Mouse (Mus musculus) neural tube, embryonic 10.5 days (tissue): Measurements from ENCODE around the gene Tecr.

ENCODE experiments used
- DNase-seq: peaks from one replicate; pipeline ENCODE4 v3.0.0-alpha.2; 2017; ENCODE audit warnings: low spot score; ENCODE audit errors: extremely low spot score

Gene Tecr

DNA sequence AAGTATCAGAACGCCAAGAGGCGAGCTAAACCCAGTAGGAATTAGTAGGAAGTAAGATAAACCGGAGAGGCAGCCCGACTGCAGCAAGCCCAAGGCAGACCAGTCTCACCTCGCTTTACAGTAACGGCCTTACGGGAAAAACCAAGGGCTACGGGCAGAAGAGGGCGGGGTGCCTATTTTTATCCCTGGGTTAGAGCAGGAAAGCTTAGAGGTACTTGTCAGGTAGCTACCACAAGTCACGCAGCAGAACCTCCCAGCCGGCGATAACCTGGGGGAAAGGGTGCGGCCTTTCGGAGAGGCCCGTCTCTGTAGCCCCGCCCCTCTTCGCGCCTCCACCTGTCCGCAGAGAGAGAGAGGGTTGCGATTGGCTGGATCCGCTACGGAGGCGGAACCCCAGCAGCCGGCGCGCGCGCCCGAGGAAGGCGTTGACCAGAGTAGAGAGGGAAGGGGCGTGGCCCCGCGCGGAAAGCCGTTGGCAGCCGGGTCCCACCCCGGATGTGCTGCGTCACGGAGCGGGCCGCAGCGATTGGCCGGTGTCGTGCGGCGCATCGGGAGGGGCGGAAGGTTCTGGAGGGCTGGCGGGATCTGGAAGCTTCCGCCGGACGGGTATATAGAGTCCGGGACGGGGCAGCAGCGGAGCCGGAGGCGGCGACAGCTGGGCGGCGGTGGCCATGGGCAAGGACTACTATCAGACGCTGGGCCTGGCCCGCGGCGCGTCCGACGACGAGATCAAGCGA is at the start of gene Tecr, which contains the start of gene Dnajb1:
Gene Tecr (minus strand): TSS at position 311 of the 737 bp plus-strand sequence.
Gene Dnajb1 (plus strand): TSS at position 533 of the 737 bp plus-strand sequence.
- peak; percentile 98 for DNase-seq

DNA sequence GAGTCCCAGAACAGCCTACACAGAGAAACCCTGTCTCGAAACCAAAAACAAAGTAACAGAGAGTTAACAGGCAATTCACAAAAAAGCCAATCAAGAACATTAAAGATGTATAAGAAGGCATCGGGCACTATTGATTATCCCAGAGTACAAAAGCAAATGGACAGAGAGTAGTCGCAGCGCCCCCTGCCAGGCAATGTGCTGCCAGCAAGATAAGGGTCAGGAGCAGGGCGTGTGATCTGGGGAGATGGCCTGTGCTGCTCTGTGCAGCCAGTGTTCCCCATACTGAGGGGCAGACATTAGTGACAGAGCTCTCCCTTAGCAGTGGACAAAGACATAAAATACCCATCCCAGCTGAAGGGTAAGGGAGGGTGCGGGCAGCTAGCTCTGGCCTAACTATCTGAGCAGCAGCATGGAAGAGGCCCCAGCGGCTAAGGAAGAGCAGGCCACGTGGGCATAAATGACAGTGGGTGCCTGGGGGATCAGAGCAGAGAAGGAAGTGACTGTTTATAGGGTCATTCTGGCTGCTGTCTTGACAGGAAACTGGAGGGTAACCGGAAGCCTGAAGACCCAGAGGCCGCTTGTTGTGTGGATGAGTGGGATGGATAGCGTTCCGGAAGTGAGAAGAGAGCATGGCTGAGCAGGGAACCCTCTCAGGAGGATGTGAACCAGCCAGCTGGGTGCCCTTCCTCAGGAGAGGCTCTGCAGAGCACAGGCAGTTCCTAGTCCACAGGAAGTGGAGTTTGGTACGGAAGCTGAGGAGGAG is 48.9 kb upstream of the Tecr start:
- DNase-seq = no peak

DNA sequence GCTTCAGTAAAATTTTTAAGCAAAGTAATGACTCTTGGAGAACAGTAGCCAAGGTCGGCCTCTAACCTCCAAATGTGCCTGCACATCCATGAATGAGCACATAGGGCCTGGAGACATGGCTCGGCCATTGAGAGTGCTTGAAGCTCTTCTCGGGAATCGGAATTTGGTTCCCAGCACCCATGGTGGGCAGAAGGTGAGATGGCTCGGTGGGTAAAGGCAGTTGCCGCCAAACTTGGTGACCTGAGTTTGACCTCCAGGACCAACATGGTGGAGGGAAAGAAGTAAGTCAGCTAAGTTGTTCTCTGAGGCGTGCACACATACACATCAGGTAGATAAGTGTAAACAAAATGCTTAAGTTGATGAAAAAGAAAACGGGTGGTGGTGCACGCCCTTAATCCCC is 48.3 kb upstream of the Tecr start:
- DNase-seq = no peak

DNA sequence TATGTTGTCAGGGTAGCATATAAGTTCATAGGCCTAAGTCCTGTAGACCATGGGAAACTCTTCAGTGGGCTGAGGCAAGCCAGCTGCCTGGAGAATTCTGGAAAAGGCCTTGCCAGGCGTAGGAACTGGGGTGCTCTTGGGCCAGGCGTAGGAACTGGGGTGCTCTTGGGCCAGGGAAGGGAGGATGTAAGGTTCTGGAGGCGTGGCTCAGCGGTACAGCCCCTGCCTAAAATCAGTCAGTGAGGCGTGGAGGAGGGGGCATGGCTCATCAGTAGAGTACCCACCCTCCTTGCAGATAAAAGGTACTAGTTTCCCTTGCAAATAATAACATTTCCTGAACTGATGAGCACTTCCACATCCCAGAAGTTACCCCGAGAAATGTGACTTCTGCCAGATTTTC is 47.0 kb upstream of the Tecr start:
- DNase-seq = no peak

DNA sequence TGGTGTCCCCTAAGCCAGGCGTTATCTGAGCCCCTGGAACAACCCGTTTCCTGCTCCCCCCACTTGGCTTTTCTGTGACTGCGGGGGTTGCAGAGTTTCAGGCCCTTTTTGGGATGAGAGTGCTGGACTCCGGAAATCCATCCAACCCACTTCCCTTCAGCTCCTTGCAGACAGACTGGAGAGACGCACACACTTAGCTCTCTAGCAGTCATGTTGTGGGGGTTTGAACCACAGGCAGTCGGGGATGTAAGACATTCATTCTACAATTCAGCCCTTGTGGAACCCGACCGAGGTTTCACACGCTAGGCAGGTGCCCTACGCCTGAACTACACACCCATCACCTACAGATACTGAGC is 45.9 kb upstream of the Tecr start:
- DNase-seq = no peak

DNA sequence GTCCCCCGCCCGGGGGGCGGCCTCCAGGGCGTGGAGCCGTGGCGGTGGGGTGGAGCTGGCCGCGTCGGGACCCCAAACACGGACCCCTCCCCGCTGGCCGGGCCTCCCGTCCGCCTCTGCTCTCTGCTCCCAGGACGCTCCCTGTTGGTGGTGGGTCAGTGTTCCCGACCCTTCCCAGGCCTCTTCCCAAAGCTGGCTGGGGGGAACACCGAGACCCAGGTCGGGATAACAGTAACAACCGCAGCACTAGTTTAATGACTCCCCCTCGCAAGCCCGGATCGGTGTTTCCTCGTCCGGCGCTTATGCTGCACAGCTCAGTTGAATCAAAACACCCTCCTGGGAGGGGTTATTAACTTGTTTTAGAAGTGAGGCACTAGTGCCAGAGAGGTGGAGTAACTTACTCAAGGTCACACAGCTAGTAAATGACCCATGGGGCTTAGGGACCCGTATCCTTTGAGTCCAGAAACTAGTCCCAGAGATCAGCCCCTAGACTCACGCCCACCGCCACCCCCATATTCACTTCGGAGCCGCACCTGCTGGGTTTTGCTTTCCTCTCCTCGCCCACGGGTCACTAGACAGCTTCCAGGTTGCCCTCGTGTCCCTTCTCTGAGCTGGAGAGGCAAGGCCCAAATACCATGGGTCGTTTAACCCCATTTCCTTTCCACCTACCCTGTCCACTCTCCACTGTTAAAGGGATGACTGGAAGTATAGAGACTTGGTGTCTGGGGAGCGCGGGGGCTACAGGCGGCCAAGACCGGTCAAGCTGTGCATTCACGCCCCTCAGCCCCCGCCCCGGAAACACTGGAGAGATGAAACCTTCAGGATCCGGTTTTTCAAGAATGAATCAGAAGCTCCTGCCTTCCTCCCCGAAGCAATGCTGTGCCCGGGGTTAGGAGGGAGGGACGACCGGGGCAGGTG is 45.2 kb upstream of the Tecr start:
- DNase-seq = peak; percentile 33

DNA sequence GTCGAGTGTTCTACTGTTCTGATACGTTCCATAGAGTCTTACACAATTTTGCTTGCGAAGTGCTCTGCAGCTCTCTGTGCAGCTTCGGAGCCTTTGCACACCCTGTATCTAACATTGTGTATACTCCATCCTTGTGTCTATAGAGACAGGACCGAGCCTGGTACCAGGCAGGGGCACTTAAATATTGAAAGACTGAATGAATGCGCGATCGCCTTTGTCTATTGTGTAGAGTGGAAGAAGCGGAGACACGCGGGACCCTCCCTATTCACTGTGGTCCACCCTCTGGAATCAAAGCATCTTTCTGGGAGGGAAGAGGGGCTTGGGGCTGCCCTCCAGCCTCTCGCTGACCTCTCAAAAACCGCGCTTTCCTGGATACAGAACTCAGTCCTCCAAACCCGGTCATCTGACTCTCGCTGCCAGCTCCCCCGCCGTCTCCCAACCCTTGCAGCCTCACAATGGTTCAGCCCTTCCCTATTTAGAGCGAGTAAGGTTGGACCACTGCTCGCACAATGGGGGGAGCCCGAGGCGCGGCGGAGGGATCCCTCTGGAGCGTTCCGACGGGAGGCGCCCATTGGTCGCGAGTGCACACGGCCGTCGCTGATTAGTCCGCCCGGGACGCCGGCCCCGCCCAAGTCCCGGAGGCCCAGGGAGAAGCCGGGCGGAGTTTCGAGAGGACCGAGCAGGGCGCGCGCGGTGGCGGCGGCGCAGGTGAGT is 44.4 kb upstream of the Tecr start, which contains the start of gene Gipc1:
Gene Gipc1 (plus strand): TSS at position 648 of the 714 bp plus-strand sequence.
- peak; percentile 96 for DNase-seq

DNA sequence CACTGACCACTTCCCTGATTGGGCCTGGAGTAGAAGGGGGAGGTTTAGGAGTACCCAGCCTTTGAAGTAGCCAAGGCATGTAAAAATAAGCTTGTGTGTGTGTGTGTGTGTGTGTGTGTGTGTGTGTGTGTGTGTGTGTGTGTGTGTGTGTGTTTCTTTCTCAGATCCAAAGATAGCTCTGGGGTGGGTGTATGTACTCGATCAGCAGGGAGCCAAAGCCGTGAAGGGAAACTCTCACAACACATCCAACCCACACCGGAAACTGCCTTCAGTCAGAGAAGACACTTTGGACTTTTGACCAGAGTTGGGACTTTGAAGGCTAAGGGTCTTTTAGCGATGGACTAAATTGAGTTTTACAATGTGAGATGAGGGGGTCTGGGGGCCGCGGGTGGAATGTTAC is 41.9 kb upstream of the Tecr start:
- no peak for DNase-seq

DNA sequence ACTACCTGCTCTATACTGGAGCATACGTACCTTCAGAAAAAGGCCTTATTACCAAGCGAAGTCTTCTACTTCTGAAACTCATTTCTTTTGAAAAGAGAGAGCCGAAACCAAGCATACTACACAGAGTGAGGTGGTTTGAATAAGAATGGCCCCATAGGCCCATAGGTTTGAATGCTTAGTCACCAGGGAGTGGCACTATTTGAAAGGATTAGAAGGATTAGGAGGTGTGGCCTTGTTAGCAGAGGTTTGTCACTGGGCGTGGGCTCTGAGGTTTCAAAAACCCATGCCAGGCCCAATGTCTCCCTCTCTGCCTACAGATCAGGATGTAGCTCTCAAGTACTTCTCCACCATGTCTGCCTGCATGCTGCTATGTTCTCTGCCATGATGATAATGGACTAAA is 40.3 kb upstream of the Tecr start:
- DNase-seq = no peak

DNA sequence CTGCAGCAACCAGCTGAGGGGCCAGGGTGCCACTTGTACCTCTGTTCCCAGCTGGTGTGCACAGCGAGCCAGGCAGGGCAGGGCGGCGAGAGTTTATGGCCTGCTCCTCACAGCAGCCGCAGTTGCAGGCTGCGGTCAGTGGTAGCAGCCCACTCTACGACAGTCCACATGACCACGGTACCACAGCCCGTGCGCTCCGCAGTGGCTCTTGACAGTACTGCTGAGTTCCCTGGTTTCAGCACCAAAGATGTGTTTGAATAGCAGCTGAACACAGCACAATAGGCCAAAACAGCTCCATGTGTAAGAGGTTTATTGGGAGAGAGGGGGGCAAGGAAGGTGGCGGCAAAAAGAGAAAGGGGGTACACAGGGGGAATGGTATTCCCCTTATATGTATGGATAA is 39.7 kb upstream of the Tecr start:
- no peak for DNase-seq

DNA sequence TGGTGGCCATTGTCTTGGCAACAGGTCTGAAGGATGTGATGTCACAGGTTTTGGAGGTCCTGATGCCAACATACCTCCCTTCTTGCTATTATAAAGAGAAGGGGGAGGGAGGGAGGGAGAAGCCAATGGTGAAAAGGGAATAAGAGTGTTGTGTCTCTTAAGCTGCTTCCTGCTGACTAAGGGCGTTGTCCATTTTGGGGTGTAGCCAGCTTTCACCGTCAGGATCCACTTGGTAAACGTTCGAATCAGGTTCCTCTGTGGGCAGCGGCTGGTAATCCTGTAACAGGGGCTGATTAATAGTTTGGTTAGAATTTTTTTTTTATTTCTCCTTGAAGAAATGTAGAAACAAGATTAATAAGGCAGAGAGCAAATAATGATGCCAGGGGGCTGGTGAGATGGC is 31.9 kb upstream of the Tecr start:
- DNase-seq = no peak

DNA sequence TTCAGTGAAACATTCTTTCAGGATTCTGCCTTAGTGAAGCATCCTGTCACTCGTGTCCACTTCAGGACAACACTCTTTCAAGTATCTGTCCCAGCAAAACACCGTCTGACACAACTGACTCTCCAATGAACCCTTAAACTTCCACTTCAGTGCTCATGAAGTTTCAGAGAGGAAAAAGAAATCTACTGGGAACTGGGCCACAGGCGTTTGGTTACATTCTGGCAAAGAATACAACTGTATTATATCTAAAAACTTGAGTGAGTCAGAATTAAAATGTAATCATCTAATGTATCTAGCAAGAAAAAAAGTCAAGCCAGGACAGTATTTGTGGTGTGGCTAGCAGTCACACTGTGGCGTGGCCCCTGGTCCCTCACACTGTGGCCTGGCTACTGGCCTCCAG is 31.1 kb upstream of the Tecr start:
- DNase-seq = no peak

DNA sequence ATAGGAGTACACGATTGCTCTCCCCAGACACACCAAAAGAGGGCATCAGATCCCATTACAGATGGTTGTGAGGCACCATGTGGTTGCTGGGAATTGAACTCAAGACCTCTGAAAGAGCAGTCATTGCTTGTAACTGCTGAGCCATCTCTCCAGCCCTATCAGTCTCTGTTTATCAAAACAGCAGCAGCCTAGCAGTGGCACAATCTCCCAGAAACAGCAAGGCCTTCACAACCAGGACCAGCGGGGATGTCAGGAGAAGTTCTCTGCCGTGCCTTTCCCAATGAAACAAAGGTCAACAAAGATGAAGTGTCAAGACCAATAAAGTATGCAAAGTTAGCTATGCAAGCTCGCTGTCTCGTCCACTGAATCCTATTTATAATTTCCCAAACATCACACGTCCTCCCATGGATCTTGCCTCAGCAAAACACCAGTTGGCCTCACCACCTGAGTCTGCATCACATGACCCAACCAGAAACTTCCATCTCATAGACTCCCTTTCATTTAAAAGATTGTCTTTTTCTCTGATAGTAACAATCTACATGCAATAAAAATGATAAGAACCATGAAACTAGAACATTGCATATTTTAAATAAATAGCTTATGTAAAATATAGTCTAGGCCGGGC is 24.4 kb upstream of the Tecr start:
- DNase-seq = no peak

DNA sequence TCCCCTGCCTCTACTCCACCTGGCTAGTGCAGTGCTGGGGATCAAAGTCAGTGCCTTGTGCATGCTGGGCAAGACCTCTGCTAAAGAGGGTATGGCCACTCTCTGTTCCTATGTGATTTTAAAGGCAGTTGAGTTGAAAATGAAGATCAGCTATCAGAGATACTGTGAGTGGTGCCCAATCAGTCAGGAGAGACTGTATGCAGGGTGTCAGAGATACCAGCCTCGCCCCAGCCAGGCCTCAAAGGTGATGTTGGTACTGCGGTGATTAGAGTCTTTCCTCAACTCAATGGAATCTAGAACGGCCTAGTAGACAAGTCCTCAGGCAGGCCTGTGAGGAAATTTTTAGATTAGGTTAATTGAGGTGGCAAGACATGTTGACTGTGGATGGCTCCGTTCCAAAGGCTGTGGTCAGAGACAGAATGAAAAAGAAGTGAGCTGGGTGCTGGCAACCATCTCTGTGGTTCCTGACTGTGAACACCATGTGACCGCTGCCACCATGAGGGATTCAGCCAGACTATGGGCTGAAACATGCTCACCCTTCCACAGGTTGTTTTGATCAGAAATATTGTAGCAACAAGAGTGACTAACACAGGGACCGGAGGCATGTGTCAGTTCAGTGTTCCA is 18.0 kb upstream of the Tecr start:
- DNase-seq = no peak

DNA sequence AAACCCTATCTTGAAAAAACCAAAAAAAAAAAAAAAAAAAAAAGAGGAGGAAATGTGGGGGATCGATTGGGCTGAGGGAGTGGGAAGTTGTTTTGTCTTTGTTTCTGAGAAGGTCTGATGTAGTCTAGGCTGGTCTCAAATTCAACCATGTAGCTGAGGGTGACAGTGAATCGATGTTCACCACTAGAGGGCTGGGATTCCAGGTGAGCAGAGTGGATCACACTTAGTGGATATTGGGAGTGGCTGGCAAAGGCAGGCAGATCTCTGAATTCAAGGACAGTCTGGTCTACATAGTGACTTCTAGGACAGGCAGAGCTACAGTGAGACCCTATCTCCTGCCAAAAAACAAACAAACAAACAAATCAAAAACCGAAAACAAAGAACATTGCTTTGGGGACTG is 17.0 kb upstream of the Tecr start:
- no peak for DNase-seq

DNA sequence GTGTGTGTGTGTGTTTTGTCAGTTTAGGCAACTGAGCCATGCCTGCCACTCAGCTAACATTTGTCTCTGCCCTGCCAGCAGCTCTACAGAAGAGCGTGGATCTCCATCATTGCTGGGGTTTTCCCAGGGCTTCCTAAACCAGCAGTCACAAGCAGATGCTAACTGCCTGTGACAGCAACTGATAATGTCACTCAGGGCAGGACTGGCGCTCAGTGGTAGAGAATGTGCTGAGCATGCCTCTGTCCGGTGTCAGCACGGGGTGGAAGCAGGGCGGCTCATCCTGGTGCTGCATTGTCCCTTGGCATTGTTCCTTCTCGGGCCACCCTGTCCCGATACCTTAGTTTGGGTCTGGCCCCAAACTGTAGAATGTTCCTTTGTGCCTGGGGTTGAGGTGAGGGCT is 15.8 kb upstream of the Tecr start:
- no peak for DNase-seq

DNA sequence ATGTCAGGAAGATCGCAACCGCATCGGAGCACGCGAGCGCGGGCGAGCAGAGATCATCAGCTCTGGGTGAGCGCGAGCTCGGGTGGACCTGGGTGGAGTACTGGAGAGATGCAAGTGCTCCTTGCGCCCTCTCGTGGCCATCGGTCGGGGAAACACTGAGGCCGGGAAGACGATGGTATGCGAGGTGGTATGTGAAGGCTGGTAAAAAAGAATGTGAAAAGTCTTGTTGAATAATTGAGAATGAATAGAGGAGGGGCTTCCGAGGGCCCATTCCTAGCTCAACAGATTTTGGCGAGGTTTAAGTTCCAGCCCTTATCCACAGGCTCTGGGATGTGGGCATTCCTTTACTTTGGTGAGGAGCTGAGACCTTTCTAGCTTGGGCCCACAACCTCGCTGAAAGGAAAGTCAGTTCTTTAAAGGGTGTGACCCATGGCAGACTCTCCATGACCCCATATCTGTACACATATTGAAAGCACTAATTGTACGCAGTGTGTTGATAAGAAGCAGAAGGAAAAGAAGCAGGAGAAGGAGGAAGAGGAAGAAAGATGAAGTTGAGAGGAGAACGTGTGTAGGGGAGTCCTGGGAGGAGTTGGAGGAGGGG is 14.7 kb upstream of the Tecr start:
- peak; percentile 83 for DNase-seq

DNA sequence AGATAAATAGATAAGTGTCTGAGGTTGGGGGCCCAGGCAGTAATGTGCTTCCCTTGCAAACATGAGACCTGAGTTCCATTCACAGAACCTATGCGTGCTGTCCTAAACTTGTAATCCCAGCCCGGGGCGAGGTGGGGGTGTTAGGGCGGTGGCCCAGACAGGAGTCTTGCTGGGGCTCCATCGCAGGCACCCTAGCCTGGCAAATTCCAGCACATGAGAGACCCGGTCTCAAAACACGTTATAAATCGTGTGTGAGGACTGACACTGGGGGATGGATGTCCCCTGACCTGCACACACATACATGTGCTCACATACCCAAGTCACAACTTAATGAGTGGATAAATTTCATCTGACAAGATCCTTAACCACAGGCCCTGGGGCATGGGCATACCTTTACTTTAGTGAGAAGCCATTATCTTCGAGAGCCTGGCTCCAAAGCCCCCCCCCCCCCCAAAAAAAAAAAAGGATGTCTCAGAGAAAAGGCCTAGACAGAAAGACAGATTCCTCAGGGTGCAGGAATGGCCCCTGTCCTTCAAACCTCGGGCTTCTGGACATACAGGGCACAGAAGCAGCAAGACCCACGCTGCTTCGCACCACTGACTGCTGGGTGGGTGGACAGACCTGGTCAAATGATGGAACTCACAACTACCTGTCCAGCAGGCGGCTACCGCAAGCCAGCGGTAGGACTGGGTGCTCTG is 14.1 kb upstream of the Tecr start:
- DNase-seq = no peak

DNA sequence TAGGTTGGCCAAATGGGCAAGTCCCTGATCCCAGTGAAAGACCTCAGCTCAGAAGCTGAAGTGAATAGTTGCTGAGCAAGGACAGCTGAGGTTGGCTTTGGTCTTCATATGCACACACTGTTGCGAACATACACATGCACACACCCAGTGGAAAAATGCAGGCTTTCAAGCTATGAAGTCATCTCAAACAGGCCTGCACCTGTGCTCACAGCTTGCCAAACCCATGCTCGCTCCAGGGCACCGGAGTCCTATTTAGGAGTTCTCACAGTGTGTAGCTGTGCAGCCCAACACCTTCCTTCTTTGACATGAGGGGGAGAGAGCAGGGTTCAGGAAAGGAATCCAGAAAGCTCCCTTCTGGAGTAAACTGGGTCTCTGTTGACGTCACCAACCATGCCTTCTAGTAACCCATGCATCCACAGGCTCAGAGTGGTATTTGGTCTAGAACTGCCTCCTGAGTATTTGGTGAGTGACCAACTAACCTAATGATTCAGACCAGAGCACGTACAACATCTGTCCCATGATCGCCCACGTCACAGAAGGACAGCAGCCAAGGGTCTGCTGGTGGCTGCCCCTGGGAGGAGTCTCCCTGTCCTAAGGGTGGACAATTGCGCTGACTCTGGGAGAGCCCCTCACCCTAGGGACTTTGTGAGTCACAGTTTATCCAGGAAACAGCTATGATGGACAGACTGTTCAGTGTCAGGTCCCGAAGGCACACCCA is 12.0 kb upstream of the Tecr start:
- no peak for DNase-seq
